18 mouse cellular contexts compared by ENCODE assay signal in the genomic region with DNA sequence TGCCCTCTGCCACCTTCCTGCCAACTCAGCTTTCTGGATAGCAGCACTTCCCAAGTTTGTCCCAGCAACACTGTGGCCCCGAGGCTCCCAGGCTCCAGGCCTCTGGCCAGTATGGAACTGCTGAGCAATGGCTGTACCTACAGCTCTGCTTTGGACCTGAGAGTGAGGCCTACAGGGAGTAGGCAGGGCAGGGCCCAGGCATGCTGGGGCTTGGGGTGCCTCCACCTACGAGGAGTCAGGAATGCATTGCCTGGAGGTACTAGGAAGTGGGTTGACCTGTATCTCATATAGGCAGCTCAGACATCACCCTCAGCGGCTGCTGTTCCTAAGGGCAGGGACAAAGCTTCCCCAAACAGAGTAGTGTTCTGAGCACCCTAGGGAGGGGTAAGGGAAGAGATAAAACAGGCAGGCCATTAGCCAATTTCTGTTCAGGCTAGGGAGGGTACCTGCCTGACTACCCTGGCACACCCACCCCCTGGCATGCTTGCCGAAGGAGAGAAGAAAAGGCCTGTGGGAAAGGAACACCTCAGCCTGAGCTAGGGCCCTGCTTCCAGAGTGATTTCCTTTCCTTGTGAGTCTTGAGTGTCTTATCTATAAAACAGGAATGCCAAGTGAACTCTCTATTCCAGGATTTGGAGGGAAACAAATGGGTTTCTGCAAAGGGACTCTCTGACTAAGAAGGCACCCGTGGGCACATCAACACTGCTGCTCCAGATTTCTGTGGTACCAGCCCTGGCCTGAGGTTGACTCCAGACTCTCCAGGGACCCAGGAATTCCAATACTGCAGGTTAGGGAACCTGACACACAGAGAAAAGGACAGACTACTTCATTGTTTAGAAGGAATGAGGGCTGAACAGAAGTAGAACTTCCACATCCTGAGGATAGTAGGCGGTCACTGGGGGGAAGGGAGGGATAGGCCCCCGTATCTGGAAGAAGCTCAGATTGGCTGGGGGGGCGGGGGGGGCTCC. TPM values are rescaled to one million over a fixed set of nuclear protein-coding genes. Genes with fewer than 3 reads are reported as not detected.
DNase-seq lines count a peak whose midpoint lies in the region; ATAC-seq and TF ChIP-seq lines count a peak whose summit lies in the region.
"Had no signal": no experiment of that assay in that cellular context is flagged by ENCODE, and none has a peak within 500 bp of the region (broad histone marks: within the 10 kb centered on the region; RNA-seq: fewer than 3 reads in every experiment).

No protein-coding gene starts in this region.

- no peaks in the 10 kb centered on the region for H3K9me3 ChIP-seq in forebrain, embryonic 10.5 days
- H3K9me3 ChIP-seq in forebrain, embryonic 15.5 days, result no peaks in the 10 kb centered on the region
- H3K9me3 ChIP-seq in limb, embryonic 13.5 days, result no peaks in the 10 kb centered on the region
- H3K9me3 ChIP-seq in limb, embryonic 10.5 days (replicated peaks), result no peaks in the 10 kb centered on the region
- H3K9me3 ChIP-seq in E14TG2a.4 (ENCODE audit: low read length), result no peaks in the 10 kb centered on the region
- no peaks in the 10 kb centered on the region for H3K9me3 ChIP-seq in heart, embryonic 16.5 days (replicated peaks; ENCODE audit: control insufficient read depth, low read length)
- H3K9me3 ChIP-seq: forebrain, embryonic 12.5 days; limb, embryonic 12.5 days; neural tube, embryonic 15.5 days had no signal

- no peak for ATAC-seq in forebrain, embryonic 15.5 days (replicated peaks)
- no peak for ATAC-seq in limb, embryonic 13.5 days (ENCODE audit: low FRiP score, low read depth)
- no peak for ATAC-seq in heart, embryonic 16.5 days (replicated peaks; ENCODE audit: extremely low read depth, insufficient read depth, low FRiP score)
- no peak for ATAC-seq in megakaryocyte, adult 5-6 weeks (ENCODE audit: poor library complexity, severe bottlenecking)

- no peak overlapping the region for H3K4me3 ChIP-seq in forebrain, embryonic 10.5 days
- no peak overlapping the region for H3K4me3 ChIP-seq in forebrain, embryonic 15.5 days
- no peak overlapping the region for H3K4me3 ChIP-seq in limb, embryonic 13.5 days
- no peak overlapping the region for H3K4me3 ChIP-seq in limb, embryonic 10.5 days
- H3K4me3 ChIP-seq in E14TG2a.4 (replicated peaks; ENCODE audit: low read length), result 0 out of 2 replicates have a peak overlapping the region, but pooled peaks have one; percentile 10
- no peak overlapping the region for H3K4me3 ChIP-seq in heart, embryonic 16.5 days (ENCODE audit: low read length)
- H3K4me3 ChIP-seq: forebrain, embryonic 12.5 days; limb, embryonic 12.5 days; neural tube, embryonic 15.5 days had no signal

- no peak overlapping the region for H3K4me2 ChIP-seq in forebrain, embryonic 15.5 days (replicated peaks)
- H3K4me2 ChIP-seq in limb, embryonic 13.5 days (replicated peaks), result no peak overlapping the region
- peak overlapping the region; percentile 29; the same call in 1 of the 2 replicates for H3K4me2 ChIP-seq in heart, embryonic 16.5 days (ENCODE audit: low read depth, low read length)
- H3K4me2 ChIP-seq: forebrain, embryonic 12.5 days; limb, embryonic 12.5 days; neural tube, embryonic 15.5 days had no signal

- DNase-seq in forebrain, embryonic 10.5 days (ENCODE audit: extremely low spot score, low spot score), result no peak
- DNase-seq in limb, embryonic 10.5 days (ENCODE audit: low spot score), result no peak
- DNase-seq in right cerebral cortex, postnatal 25 days, result no peak
- DNase-seq: gastrocnemius, postnatal 36 days; kidney, adult 8-10 months; right cerebral cortex, postnatal 14 days; thymus, adult 18-20 months had no signal

- 0 out of 2 replicates have a peak overlapping the region, but pooled peaks have one; percentile 21 for H3K27ac ChIP-seq in forebrain, embryonic 10.5 days
- H3K27ac ChIP-seq in forebrain, embryonic 15.5 days (replicated peaks), result no peak overlapping the region
- 0 out of 2 replicates have a peak overlapping the region, but pooled peaks have one; percentile 15 for H3K27ac ChIP-seq in limb, embryonic 13.5 days
- no peak overlapping the region for H3K27ac ChIP-seq in limb, embryonic 10.5 days
- H3K27ac ChIP-seq in heart, embryonic 16.5 days (ENCODE audit: low read length), result peak overlapping the region; percentile 89
- H3K27ac ChIP-seq: forebrain, embryonic 12.5 days; limb, embryonic 12.5 days; neural tube, embryonic 15.5 days had no signal

- no peak for TF ChIP-seq CTCF in E14TG2a.4 (conservative IDR thresholded peaks at IDR 0.05; ENCODE audit: low read length)

- 69% methylated on average over 8 of the region's 8 CpGs for WGBS in forebrain, embryonic 10.5 days
- 72% methylated on average over 8 of the region's 8 CpGs for WGBS in forebrain, embryonic 15.5 days
- 65% methylated on average over 8 of the region's 8 CpGs for WGBS in limb, embryonic 13.5 days
- 77% methylated on average over 8 of the region's 8 CpGs for WGBS in limb, embryonic 10.5 days
- WGBS in heart, embryonic 16.5 days, result 44% methylated on average over 8 of the region's 8 CpGs

- H3K36me3 ChIP-seq in forebrain, embryonic 10.5 days (replicated peaks), result peaks cover 8% of the 10 kb centered on the region
- H3K36me3 ChIP-seq in forebrain, embryonic 15.5 days, result no peaks in the 10 kb centered on the region
- no peaks in the 10 kb centered on the region for H3K36me3 ChIP-seq in limb, embryonic 13.5 days
- H3K36me3 ChIP-seq in limb, embryonic 10.5 days, result no peaks in the 10 kb centered on the region
- H3K36me3 ChIP-seq in E14TG2a.4 (ENCODE audit: insufficient read depth, low read length), result peaks cover 4% of the 10 kb centered on the region
- peaks cover 12% of the 10 kb centered on the region; the same call in 1 of the 2 replicates for H3K36me3 ChIP-seq in heart, embryonic 16.5 days (ENCODE audit: control insufficient read depth, insufficient read depth)
- H3K36me3 ChIP-seq: forebrain, embryonic 12.5 days; limb, embryonic 12.5 days had no signal

- H3K9ac ChIP-seq in forebrain, embryonic 15.5 days (replicated peaks), result no peak overlapping the region
- H3K9ac ChIP-seq in limb, embryonic 13.5 days, result 0 out of 2 replicates have a peak overlapping the region, but pooled peaks have one; percentile 21
- peak overlapping the region; percentile 56 for H3K9ac ChIP-seq in heart, embryonic 16.5 days (ENCODE audit: low read length)
- H3K9ac ChIP-seq: forebrain, embryonic 12.5 days; limb, embryonic 12.5 days; neural tube, embryonic 15.5 days had no signal

- H3K4me1 ChIP-seq in forebrain, embryonic 10.5 days, result peaks cover 43% of the 10 kb centered on the region
- H3K4me1 ChIP-seq in forebrain, embryonic 15.5 days, result peaks cover 6% of the 10 kb centered on the region
- peaks cover 30% of the 10 kb centered on the region for H3K4me1 ChIP-seq in limb, embryonic 13.5 days
- H3K4me1 ChIP-seq in limb, embryonic 10.5 days, result peaks cover 6% of the 10 kb centered on the region
- peaks cover 67% of the 10 kb centered on the region for H3K4me1 ChIP-seq in E14TG2a.4 (replicated peaks; ENCODE audit: low read depth, low read length)
- peaks cover 64% of the 10 kb centered on the region for H3K4me1 ChIP-seq in heart, embryonic 16.5 days (ENCODE audit: control insufficient read depth, insufficient read depth, low read length)

- H3K27me3 ChIP-seq in forebrain, embryonic 10.5 days (ENCODE audit: poor library complexity, severe bottlenecking), result peaks cover 21% of the 10 kb centered on the region
- peaks cover 7% of the 10 kb centered on the region for H3K27me3 ChIP-seq in forebrain, embryonic 15.5 days
- H3K27me3 ChIP-seq in limb, embryonic 13.5 days, result peaks cover 32% of the 10 kb centered on the region
- H3K27me3 ChIP-seq in limb, embryonic 10.5 days (ENCODE audit: low read depth, poor library complexity, severe bottlenecking), result peaks cover 38% of the 10 kb centered on the region
- H3K27me3 ChIP-seq in E14TG2a.4 (ENCODE audit: insufficient read depth, low read length), result peaks cover 39% of the 10 kb centered on the region
- no peaks in the 10 kb centered on the region for H3K27me3 ChIP-seq in heart, embryonic 16.5 days (ENCODE audit: control insufficient read depth, insufficient read depth, low read length)

RNA-seq across cellular contexts. Expression of gene Itga3, which starts 6.2 kb away (rescaled TPM):
- 5.5 and 6.5 TPM in 2 replicates for polyA plus RNA-seq in forebrain, embryonic 10.5 days (2016; fragmentation: Nextera tagmentation; extraction: Ambion mirVana)
- polyA plus RNA-seq in forebrain, embryonic 15.5 days (2015; fragmentation: Nextera tagmentation; extraction: Ambion mirVana), result 5.9 and 6.9 TPM in 2 replicates
- polyA plus RNA-seq in limb, embryonic 13.5 days (2015; fragmentation: Nextera tagmentation; extraction: Ambion mirVana), result 6.4 and 8.9 TPM in 2 replicates
- 10.2 and 11.1 TPM in 2 replicates for polyA plus RNA-seq in limb, embryonic 10.5 days (2016; fragmentation: Nextera tagmentation; extraction: Ambion mirVana)
- polyA plus RNA-seq in heart, embryonic 16.5 days (2015; fragmentation: Nextera tagmentation; extraction: Ambion mirVana), result 9.6 and 11.5 TPM in 2 replicates
- 0.09 TPM in 1 of 2 replicates, not detected in the other for total RNA-seq in megakaryocyte, adult 5-6 weeks (2015)
- 0.24 TPM in 1 of 2 replicates, not detected in the other for total RNA-seq in megakaryocyte, adult 5-6 weeks (2017)

RNA-seq across cellular contexts. Expression of gene Pdk2, which starts 29.3 kb away (rescaled TPM):
- 12.1 and 12.5 TPM in 2 replicates for polyA plus RNA-seq in forebrain, embryonic 10.5 days (2016; fragmentation: Nextera tagmentation; extraction: Ambion mirVana)
- polyA plus RNA-seq in forebrain, embryonic 15.5 days (2015; fragmentation: Nextera tagmentation; extraction: Ambion mirVana), result 26.4 and 27.3 TPM in 2 replicates
- 33.7 and 34.9 TPM in 2 replicates for polyA plus RNA-seq in limb, embryonic 13.5 days (2015; fragmentation: Nextera tagmentation; extraction: Ambion mirVana)
- 9.8 and 21.2 TPM in 2 replicates for polyA plus RNA-seq in limb, embryonic 10.5 days (2016; fragmentation: Nextera tagmentation; extraction: Ambion mirVana)
- 141 and 148 TPM in 2 replicates for polyA plus RNA-seq in heart, embryonic 16.5 days (2015; fragmentation: Nextera tagmentation; extraction: Ambion mirVana)
- total RNA-seq in megakaryocyte, adult 5-6 weeks (2015), result 4.5 and 6.3 TPM in 2 replicates
- 0.73 and 1.7 TPM in 2 replicates for total RNA-seq in megakaryocyte, adult 5-6 weeks (2017)

RNA-seq across cellular contexts. Expression of gene Dlx3, which starts 49.5 kb away (rescaled TPM):
- polyA plus RNA-seq in forebrain, embryonic 10.5 days (2016; fragmentation: Nextera tagmentation; extraction: Ambion mirVana), result 3.5 and 3.6 TPM in 2 replicates
- not detected in 2 replicates for polyA plus RNA-seq in forebrain, embryonic 15.5 days (2015; fragmentation: Nextera tagmentation; extraction: Ambion mirVana)
- polyA plus RNA-seq in limb, embryonic 13.5 days (2015; fragmentation: Nextera tagmentation; extraction: Ambion mirVana), result 10.2 and 14.2 TPM in 2 replicates
- polyA plus RNA-seq in limb, embryonic 10.5 days (2016; fragmentation: Nextera tagmentation; extraction: Ambion mirVana), result 6.9 and 9.5 TPM in 2 replicates
- 0.07 and 0.11 TPM in 2 replicates for polyA plus RNA-seq in heart, embryonic 16.5 days (2015; fragmentation: Nextera tagmentation; extraction: Ambion mirVana)
- total RNA-seq in megakaryocyte, adult 5-6 weeks (2015), result 0.04 TPM in 1 of 2 replicates, not detected in the other
- total RNA-seq in megakaryocyte, adult 5-6 weeks (2017), result not detected in 2 replicates
- total RNA-seq: adrenal gland, adult 18-20 months; common myeloid progenitor, adult 5-6 weeks; gastrocnemius, postnatal 36 days; layer of hippocampus, postnatal 10 days had no signal

Comparison
In these comparisons a context has a peak if more than half of its experiments do, and no peak if none do; other contexts are left out.
1. H3K27ac ChIP-seq: peak in forebrain, embryonic 10.5 days (single experiment), limb, embryonic 13.5 days (single experiment) and heart, embryonic 16.5 days (single experiment); none in forebrain, embryonic 15.5 days (single experiment) and limb, embryonic 10.5 days (single experiment).